Mouse (Mus musculus) MEL (cell line): ENCODE measurements around the gene Gm20388. TPM values are rescaled to one million over a fixed set of nuclear protein-coding genes. Genes with fewer than 3 reads are reported as not detected.

Experiments
- DNase-seq: peaks from one replicate; pipeline ENCODE4 v3.0.0; 2011; ENCODE audit warnings: low read depth, low spot score
- H3K27ac ChIP-seq: 2 replicates; pipeline ENCODE4 v1.5.1; 2012; ENCODE audit warnings: low read depth, mild to moderate bottlenecking, control low read depth, low read length, moderate library complexity; ENCODE audit not compliant: control insufficient read depth
- H3K27me3 ChIP-seq, 2 experiments: fragments of 150-350 bp in 1 of 2; sonication (generic) in 1 of 2; 2 replicates each; pipeline ENCODE4 v1.6.1; 2012; ENCODE audit warnings: low read length in 2 of 2, mild to moderate bottlenecking in 2 of 2, improper control_type of control experiment in 1 of 2, moderate library complexity in 1 of 2; ENCODE audit not compliant: insufficient read depth in 2 of 2, control insufficient read depth in 1 of 2
- H3K36me3 ChIP-seq, 2 experiments: 2 replicates each; pipeline ENCODE4 v1.6.1; 2012 to 2014; ENCODE audit warnings: low read length in 2 of 2, improper control_type of control experiment in 1 of 2, inconsistent platforms in 1 of 2, mild to moderate bottlenecking in 1 of 2; ENCODE audit not compliant: insufficient read depth in 2 of 2, control insufficient read depth in 1 of 2
- H3K4me1 ChIP-seq, 2 experiments: fragments of 150-350 bp in 1 of 2; sonication (generic) in 1 of 2; 2 replicates each; pipeline ENCODE4 v1.6.1; 2012; ENCODE audit warnings: low read length in 2 of 2, improper control_type of control experiment in 1 of 2, mild to moderate bottlenecking in 1 of 2; ENCODE audit not compliant: insufficient read depth in 2 of 2, control insufficient read depth in 1 of 2
- H3K4me3 ChIP-seq, 2 experiments: fragments of 150-350 bp in 1 of 2; sonication (generic) in 1 of 2; 2 replicates each; pipeline ENCODE4 v1.5.1; 2012; ENCODE audit warnings: low read depth in 2 of 2, low read length in 2 of 2, mild to moderate bottlenecking in 2 of 2, moderate library complexity in 2 of 2, control low read depth in 1 of 2, improper control_type of control experiment in 1 of 2; ENCODE audit not compliant: control insufficient read depth in 1 of 2, insufficient read depth in 1 of 2
- H3K79me2 ChIP-seq: 2 replicates; pipeline ENCODE4 v1.6.1; 2012; ENCODE audit warnings: mild to moderate bottlenecking, low read length, moderate library complexity; ENCODE audit not compliant: control insufficient read depth, poor library complexity, insufficient read depth
- H3K9ac ChIP-seq: 2 replicates; pipeline ENCODE4 v1.6.1; 2012; ENCODE audit warnings: low read depth, mild to moderate bottlenecking, control low read depth, low read length, moderate library complexity; ENCODE audit not compliant: control insufficient read depth, poor library complexity, severe bottlenecking
- H3K9me3 ChIP-seq: fragments of 150-350 bp; sonication (generic); replicated peaks from 2 replicates; pipeline ENCODE4 v1.6.1; 2012; ENCODE audit warnings: mild to moderate bottlenecking, low read length, improper control_type of control experiment, moderate library complexity; ENCODE audit not compliant: insufficient read depth
- BHLHE40 ChIP-seq: IDR thresholded peaks from 2 replicates; pipeline ENCODE4 v1.6.1; 2012; ENCODE audit warnings: low read depth, mild to moderate bottlenecking, inconsistent platforms, low read length, improper control_type of control experiment, borderline replicate concordance
- CTCF ChIP-seq, 3 experiments: IDR thresholded peaks in 2 of 3; conservative IDR thresholded peaks in 1 of 3; 2 replicates each; pipeline ENCODE4 v1.5.1; 2011 to 2012; ENCODE audit warnings: low read length in 3 of 3, low read depth in 2 of 3, mild to moderate bottlenecking in 2 of 3, improper control_type of control experiment in 1 of 3, inconsistent platforms in 1 of 3, mixed read lengths in 1 of 3, moderate library complexity in 1 of 3; ENCODE audit not compliant: control insufficient read depth in 1 of 3, insufficient read depth in 1 of 3, poor library complexity in 1 of 3, severe bottlenecking in 1 of 3
- EP300 ChIP-seq, 2 experiments: IDR thresholded peaks; 2 replicates each; pipeline ENCODE4 v1.6.1; 2011; ENCODE audit warnings: improper control_type of control experiment in 2 of 2, low read length in 2 of 2, low read depth in 1 of 2, mild to moderate bottlenecking in 1 of 2
- ETS1 ChIP-seq: IDR thresholded peaks from 2 replicates; pipeline ENCODE4 v1.6.1; 2012; ENCODE audit warnings: low read depth, mild to moderate bottlenecking, inconsistent platforms, low read length, improper control_type of control experiment, moderate library complexity
- GATA1 ChIP-seq: IDR thresholded peaks from 2 replicates; pipeline ENCODE4 v1.6.1; 2011; ENCODE audit warnings: low read depth, low read length, improper control_type of control experiment
- HCFC1 ChIP-seq: IDR thresholded peaks from 2 replicates; pipeline ENCODE4 v1.6.1; 2012; ENCODE audit warnings: low read depth, mild to moderate bottlenecking, inconsistent platforms, low read length, improper control_type of control experiment, moderate library complexity
- MAFK ChIP-seq: IDR thresholded peaks from 2 replicates; pipeline ENCODE4 v1.6.1; 2011; ENCODE audit warnings: low read depth, mild to moderate bottlenecking, low read length, improper control_type of control experiment, borderline replicate concordance
- NELFE ChIP-seq: IDR thresholded peaks from 2 replicates; pipeline ENCODE4 v1.6.1; 2011; ENCODE audit warnings: low read depth, low read length, improper control_type of control experiment
- RAD21 ChIP-seq: IDR thresholded peaks from 2 replicates; pipeline ENCODE4 v1.6.1; 2011; ENCODE audit warnings: mild to moderate bottlenecking, low read depth, low read length, improper control_type of control experiment
- RCOR1 ChIP-seq: IDR thresholded peaks from 2 replicates; pipeline ENCODE4 v1.6.1; 2012; ENCODE audit warnings: low read depth, mild to moderate bottlenecking, inconsistent platforms, low read length, improper control_type of control experiment
- TAL1 ChIP-seq: IDR thresholded peaks from 2 replicates; pipeline ENCODE4 v1.6.1; 2012; ENCODE audit warnings: mild to moderate bottlenecking, inconsistent platforms, low read length, moderate library complexity, mixed read lengths
- TBP ChIP-seq: IDR thresholded peaks from 2 replicates; pipeline ENCODE4 v1.8.0; 2011; ENCODE audit warnings: low read depth, low read length, improper control_type of control experiment
- USF1 ChIP-seq: IDR thresholded peaks from 2 replicates; pipeline ENCODE4 v1.6.1; 2014; ENCODE audit warnings: low read depth, mild to moderate bottlenecking, inconsistent platforms, low read length, improper control_type of control experiment, moderate library complexity
- ZC3H11A ChIP-seq: IDR thresholded peaks from 2 replicates; pipeline ENCODE4 v1.6.1; 2012; ENCODE audit warnings: low read depth, mild to moderate bottlenecking, inconsistent platforms, low read length, improper control_type of control experiment
- ZMIZ1 ChIP-seq: IDR thresholded peaks from 2 replicates; pipeline ENCODE4 v1.6.1; 2012; ENCODE audit warnings: low read depth, mild to moderate bottlenecking, inconsistent platforms, low read length, improper control_type of control experiment, moderate library complexity
- polyA plus RNA-seq, 2 experiments: library from polyadenylated mRNA; stranded (reverse) in 1 of 2; unstranded in 1 of 2; fragments of >175 nt in 1 of 2; fragments of >200 nt in 1 of 2; gene quantifications; 2 replicates each; pipeline versions ENCODE4 v1.2.1 to v1.2.4; 2012; ENCODE audit warnings: low replicate concordance in 2 of 2, low read depth in 1 of 2; ENCODE audit not compliant: insufficient read length in 2 of 2, insufficient read depth in 1 of 2, missing spikeins in 1 of 2
- total RNA-seq: library from RNA; depleted of rRNA; stranded (reverse); fragments of 300-350 nt; gene quantifications from 2 replicates; pipeline ENCODE4 v1.2.3, GENCODE M21; 2012

Gene Gm20388
- total and polyA plus RNA-seq, 3 experiments, result 11.1 to 17.8 TPM; not detected in 1

DNA sequence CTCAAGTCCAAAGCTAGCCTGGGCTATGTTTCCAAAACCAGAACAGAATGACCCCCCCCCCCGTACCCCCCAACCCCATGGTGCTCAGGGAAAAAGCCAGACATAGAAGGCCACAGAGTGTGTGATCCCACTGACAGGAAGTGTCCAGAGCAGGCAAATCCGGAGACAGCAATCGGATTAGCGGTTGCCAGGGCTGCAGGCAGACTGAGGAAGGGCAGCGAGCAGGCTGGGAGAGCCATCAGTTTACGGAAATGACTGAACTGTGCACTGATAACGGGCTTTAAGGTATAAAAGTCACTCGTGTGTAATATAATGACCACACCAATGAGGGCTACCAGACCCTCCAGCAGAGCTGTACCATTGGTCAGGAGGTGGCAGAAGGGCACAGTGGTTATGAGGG lies 730.6 kb downstream of the Gm20388 start:
- Histone ChIP-seq H3K27ac (no peak overlapping the region), H3K9ac (no peak overlapping the region), H3K79me2 (no peaks in the 10 kb centered on the region), H3K4me3 (no peak overlapping the region), H3K4me1 (peaks cover 0 to 5% of the 10 kb centered on the region in 2 experiments; a peak in 1 of 4 replicates), H3K27me3 (no peaks in the 10 kb centered on the region), H3K9me3 (no peaks in the 10 kb centered on the region), H3K36me3 (no peaks in the 10 kb centered on the region)
- 0 out of 2 replicates have a peak, but pooled peaks have one; percentile 22 for TF ChIP-seq GATA1
- no peak for TF ChIP-seq MAFK
- DNase-seq, result peak; percentile 34

DNA sequence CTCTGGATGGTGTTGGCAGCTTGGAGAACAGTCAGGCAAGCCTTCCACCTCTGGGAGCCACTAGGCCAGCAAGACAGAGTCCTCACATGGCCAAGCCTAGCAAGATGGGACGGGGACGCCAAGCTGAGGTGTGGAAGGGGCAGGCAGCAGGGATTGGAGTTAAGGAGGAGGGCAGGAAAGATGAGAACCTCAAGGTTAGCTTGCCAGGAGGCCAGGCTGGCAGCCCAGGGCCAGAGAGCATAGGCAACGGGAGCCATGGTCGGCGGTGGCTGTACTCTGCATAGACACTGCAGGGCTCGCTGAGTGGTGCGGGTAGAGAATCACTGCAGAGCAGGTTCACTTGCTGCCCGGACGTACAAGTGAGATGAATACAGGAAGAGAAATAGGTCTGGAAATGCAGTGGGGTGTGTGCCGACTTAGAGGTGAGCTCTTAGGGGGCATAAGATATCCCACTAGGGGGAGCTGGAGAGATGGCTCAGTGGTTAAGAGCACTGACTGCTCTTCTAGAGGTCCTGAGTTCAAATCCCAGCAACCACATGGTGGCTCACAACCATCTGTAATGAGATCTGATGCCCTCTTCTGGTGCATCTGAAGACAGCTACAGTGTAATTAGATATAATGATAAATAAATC lies 731.5 kb downstream of the Gm20388 start:
- peaks cover 0 to 5% of the 10 kb centered on the region in 2 experiments; a peak in 1 of 4 replicates for H3K4me1 ChIP-seq
- H3K27ac ChIP-seq, result no peak overlapping the region
- no peaks in the 10 kb centered on the region for H3K36me3 ChIP-seq
- no peaks in the 10 kb centered on the region for H3K79me2 ChIP-seq
- H3K27me3 ChIP-seq, result no peaks in the 10 kb centered on the region
- H3K4me3 ChIP-seq, result no peak overlapping the region
- no peak overlapping the region for H3K9ac ChIP-seq
- DNase-seq, result peak; percentile 50
- no peaks in the 10 kb centered on the region for H3K9me3 ChIP-seq
- TF ChIP-seq TBP, result peak; percentile 60; the same call in 1 of the 2 replicates
- no peak for TF ChIP-seq EP300 (IDR thresholded peaks at IDR 0.05; ENCODE audit: low read depth in 1 of 2, low read length in 2 of 2)
- TF ChIP-seq RCOR1, result no peak
- peak; percentile 3 to 19 (median 14); a peak in 2 of 6 replicates for TF ChIP-seq CTCF (IDR thresholded peaks at IDR 0.05 in 2 of 3, conservative IDR thresholded peaks at IDR 0.05 in 1 of 3; ENCODE audit: control insufficient read depth in 1 of 3, insufficient read depth in 1 of 3, low read depth in 2 of 3, low read length in 3 of 3, poor library complexity in 1 of 3, severe bottlenecking in 1 of 3)
- TF ChIP-seq BHLHE40, result no peak
- TF ChIP-seq NELFE, result no peak
- no peak for TF ChIP-seq ZC3H11A

- TF ChIP-seq MAFK (no peak), RAD21 (no peak), EP300 (IDR thresholded peaks at IDR 0.05; ENCODE audit: low read depth in 1 of 2, low read length in 2 of 2) (no peak), GATA1 (no peak), TAL1 (no peak), ZMIZ1 (no peak), CTCF (IDR thresholded peaks at IDR 0.05 in 2 of 3, conservative IDR thresholded peaks at IDR 0.05 in 1 of 3; ENCODE audit: control insufficient read depth in 1 of 3, insufficient read depth in 1 of 3, low read depth in 2 of 3, low read length in 3 of 3, poor library complexity in 1 of 3, severe bottlenecking in 1 of 3) (no peak), ETS1 (no peak), HCFC1 (no peak), USF1 (no peak)
- TF ChIP-seq, all 39 proteins: peak for 0
- peaks cover 0 to 5% of the 10 kb centered on the region in 2 experiments; a peak in 1 of 4 replicates for H3K4me1 ChIP-seq
- no peak for DNase-seq
- H3K27me3 ChIP-seq, result no peaks in the 10 kb centered on the region
- H3K4me3 ChIP-seq, result no peak overlapping the region
- no peak overlapping the region for H3K27ac ChIP-seq
- no peak overlapping the region for H3K9ac ChIP-seq
- no peaks in the 10 kb centered on the region for H3K79me2 ChIP-seq
- H3K9me3 ChIP-seq, result no peaks in the 10 kb centered on the region
- H3K36me3 ChIP-seq, result no peaks in the 10 kb centered on the region
Measured at GRCm38 (mm10) chr8:120644663-120645062, 734.0 kb downstream of the Gm20388 start.
